Mouse (Mus musculus): ENCODE measurements around the gene Mrps26. TPM values are rescaled to one million over a fixed set of nuclear protein-coding genes. Genes with fewer than 3 reads are reported as not detected.
A peak's percentile ranks its signal among the peaks of the same experiment; 100 is the strongest.
"Not testable (repeated sequence)": the region's sequence is repeated elsewhere in the genome, so short reads cannot be mapped to it uniquely, and the experiment has no call there.

The Mrps26 gene
- polyA plus RNA-seq, 1 experiment from 2014 or later, result 92.8 TPM

DNA sequence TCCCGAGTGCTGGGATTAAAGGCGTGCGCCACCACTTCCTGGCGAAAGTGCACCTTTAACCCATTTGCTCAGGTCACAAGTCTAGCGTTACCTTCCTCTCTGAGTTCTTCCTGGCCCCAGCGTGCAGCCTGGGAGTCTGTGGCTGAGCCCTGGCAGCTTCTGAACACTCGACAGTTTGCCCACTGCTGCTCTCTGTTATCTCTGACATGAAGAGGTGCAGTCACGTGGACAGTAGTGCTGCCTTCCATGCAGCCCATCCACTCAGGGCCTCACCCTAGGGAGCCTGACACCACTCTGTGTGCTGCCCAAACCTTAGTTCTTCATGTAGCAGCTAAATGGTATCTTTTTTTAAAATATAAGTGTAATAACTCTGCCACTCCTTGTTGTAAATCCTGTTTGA is 16.6 kb upstream of the Mrps26 start:
- H3K36me3 ChIP-seq (replicated peaks), result peaks cover 99% of the 10 kb centered on the region
- no peak for DNase-seq (ENCODE audit: extremely low spot score, low spot score)
- H3K27ac ChIP-seq, result no peak overlapping the region
- H3K9me3 ChIP-seq, result no peaks in the 10 kb centered on the region
- H3K27me3 ChIP-seq (ENCODE audit: poor library complexity, severe bottlenecking), result no peaks in the 10 kb centered on the region
- no peaks in the 10 kb centered on the region for H3K4me1 ChIP-seq
- no peak overlapping the region for H3K4me3 ChIP-seq
- WGBS, result 92% methylated on average over 8 of the region's 8 CpGs

DNA sequence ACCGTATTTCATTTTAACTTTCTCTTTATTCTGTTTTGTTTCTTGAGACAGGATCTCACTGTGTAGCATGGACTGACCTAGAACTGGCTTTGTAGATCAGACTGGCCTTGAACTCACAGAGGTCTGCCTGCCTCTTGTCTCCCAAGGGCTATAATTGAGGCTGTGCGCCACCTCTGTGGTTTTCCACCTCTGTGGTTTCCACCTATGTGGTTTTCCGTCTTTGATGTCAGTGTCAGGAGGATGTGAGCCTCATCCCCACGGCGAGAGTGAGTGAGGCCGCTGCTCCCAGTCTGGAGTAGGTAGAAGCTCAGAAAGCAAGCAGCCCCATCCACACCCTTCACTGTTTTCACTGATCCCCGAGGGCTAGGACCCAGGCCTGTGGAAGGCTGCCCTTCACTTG is 8.7 kb upstream of the Mrps26 start:
- Histone ChIP-seq H3K36me3 (replicated peaks) (peaks cover 86% of the 10 kb centered on the region), H3K27me3 (ENCODE audit: poor library complexity, severe bottlenecking) (no peaks in the 10 kb centered on the region), H3K9me3 (no peaks in the 10 kb centered on the region), H3K27ac (no peak overlapping the region), H3K4me3 (no peak overlapping the region), H3K4me1 (no peaks in the 10 kb centered on the region)
- WGBS, result 93% methylated on average over 7 of the region's 7 CpGs
- no peak for DNase-seq (ENCODE audit: extremely low spot score, low spot score)

DNA sequence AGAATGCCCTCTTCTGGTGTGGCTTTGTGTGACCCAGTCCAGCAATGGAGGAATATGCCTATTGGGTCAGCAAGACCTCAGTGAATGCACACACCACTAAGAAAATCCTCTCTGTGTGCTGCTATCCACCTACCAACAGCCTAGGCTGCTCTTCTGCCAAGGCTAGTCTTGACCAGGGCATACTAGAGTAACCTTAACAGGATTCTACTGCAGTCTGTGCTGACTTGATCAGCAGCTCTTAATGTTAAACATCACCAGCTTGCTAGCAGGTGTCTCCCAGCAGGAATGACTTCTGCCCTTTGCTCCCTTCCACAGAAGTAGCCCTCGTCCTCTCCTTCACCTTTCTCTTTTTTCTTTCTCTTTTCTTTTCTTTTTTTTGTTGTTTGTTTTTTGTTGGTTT is 7.2 kb upstream of the Mrps26 start:
- WGBS, result 87% methylated on average over 1 of the region's 1 CpGs
- peaks cover 71% of the 10 kb centered on the region for H3K36me3 ChIP-seq (replicated peaks)

DNA sequence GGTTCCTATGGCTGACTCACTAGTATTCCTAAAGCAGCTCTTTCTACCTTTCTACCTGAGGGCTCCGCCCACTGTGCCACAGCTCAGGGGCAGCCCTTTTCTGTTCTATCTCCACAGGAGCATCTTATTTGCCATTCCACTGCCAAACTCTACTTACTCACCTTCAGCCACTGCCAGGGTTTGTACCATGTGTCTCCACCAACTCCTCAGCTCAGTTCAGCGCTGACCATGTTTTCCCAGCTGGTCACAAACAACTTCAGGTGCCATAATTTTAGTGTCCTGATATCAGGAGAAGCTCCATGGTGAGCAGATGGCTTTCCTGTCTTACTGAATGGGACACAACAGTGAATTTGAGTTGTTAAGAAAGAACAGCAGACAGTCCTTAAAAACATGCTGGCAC is 6.1 kb upstream of the Mrps26 start:
- no peak overlapping the region for H3K27ac ChIP-seq
- no peak for DNase-seq (ENCODE audit: extremely low spot score, low spot score)
- peaks cover 60% of the 10 kb centered on the region for H3K36me3 ChIP-seq (replicated peaks)
- no peaks in the 10 kb centered on the region for H3K9me3 ChIP-seq
- no peak overlapping the region for H3K4me3 ChIP-seq
- no peaks in the 10 kb centered on the region for H3K27me3 ChIP-seq (ENCODE audit: poor library complexity, severe bottlenecking)
- peaks cover 4% of the 10 kb centered on the region; the same call in 1 of the 2 replicates for H3K4me1 ChIP-seq
- WGBS, result 91% methylated on average over 2 of the region's 2 CpGs

More for the DNA sequence above, 7.2 kb upstream of the Mrps26 start:
- Histone ChIP-seq H3K9me3 (no peaks in the 10 kb centered on the region), H3K4me1 (no peaks in the 10 kb centered on the region), H3K4me3 (no peak overlapping the region), H3K27ac (no peak overlapping the region), H3K27me3 (ENCODE audit: poor library complexity, severe bottlenecking) (no peaks in the 10 kb centered on the region)
- no peak for DNase-seq (ENCODE audit: extremely low spot score, low spot score)

DNA sequence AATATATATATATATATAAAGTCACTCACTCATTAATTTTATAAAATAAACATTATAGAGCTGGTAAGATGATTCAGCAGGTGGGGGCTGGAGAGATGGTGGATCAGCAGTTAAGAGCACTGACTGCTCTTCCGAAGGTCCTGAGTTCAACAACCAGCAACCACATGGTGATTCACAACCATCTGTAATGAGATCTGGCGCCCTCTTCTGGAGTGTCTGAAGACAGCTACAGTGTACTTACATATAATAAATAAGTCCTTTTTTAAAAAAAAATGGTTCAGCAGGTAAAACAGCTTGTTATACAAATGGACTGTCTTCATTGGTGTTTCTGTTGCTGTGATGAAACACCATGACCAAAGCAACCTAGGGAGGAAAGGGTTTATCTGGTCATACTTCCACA is 5.5 kb upstream of the Mrps26 start:
- H3K36me3 ChIP-seq (replicated peaks), result peaks cover 54% of the 10 kb centered on the region
- H3K9me3 ChIP-seq, result no peaks in the 10 kb centered on the region
- H3K4me1 ChIP-seq, result peaks cover 9% of the 10 kb centered on the region
- H3K4me3 ChIP-seq, result no peak overlapping the region
- no peak for DNase-seq (ENCODE audit: extremely low spot score, low spot score)
- no peaks in the 10 kb centered on the region for H3K27me3 ChIP-seq (ENCODE audit: poor library complexity, severe bottlenecking)
- no peak overlapping the region for H3K27ac ChIP-seq
- 64% methylated on average over 2 of the region's 2 CpGs for WGBS

DNA sequence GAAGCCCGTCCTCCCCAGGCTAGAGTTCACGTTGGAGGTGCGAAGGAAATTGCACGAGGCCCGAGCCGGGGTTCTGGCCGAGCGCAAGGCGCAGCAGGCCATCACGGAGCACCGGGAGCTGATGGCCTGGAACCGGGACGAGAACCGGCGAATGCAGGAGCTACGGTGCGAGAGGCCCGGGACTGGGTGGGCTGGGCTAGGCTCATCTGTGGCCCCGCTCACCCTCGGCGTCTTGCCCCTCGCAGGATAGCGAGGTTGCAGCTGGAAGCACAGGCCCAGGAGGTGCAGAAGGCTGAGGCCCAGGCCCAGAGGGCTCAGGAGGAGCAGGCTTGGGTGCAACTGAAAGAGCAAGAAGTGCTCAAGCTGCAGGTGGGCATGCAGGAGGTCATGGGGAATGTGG is 521 bp downstream of the Mrps26 start:
- Histone ChIP-seq H3K4me3 (peak overlapping the region; percentile 89), H3K36me3 (replicated peaks) (peaks cover 29% of the 10 kb centered on the region), H3K27me3 (ENCODE audit: poor library complexity, severe bottlenecking) (no peaks in the 10 kb centered on the region), H3K9me3 (no peaks in the 10 kb centered on the region), H3K4me1 (peaks cover 28% of the 10 kb centered on the region), H3K27ac (peak overlapping the region; percentile 86)
- WGBS, result under 1% methylated on average over 23 of the region's 23 CpGs
- peak; percentile 37 for DNase-seq (ENCODE audit: extremely low spot score, low spot score)

DNA sequence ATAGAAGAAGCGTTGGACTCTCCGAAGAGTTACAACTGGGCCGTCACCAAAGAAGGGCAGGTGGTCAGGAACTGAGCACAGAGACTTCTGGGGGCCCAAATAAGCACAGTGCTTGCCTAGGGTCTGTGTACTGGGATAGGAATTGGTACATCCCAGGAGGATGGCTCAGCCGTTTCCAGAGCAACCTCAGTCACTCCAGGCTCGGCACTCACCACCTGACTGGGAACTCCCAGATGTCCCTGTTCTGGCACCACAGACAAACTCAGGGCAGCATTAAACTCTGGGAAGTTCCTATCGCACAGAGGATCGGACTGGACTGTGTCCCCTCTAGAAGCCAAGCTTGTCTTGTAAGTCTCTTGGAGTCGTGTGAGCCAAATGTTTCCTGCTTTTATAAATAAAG is 1.4 kb downstream of the Mrps26 start:
- Histone ChIP-seq H3K27ac (no peak overlapping the region), H3K27me3 (ENCODE audit: poor library complexity, severe bottlenecking) (no peaks in the 10 kb centered on the region), H3K4me3 (peak overlapping the region; percentile 89; the same call in 1 of the 2 replicates), H3K9me3 (no peaks in the 10 kb centered on the region), H3K4me1 (peaks cover 28% of the 10 kb centered on the region), H3K36me3 (replicated peaks) (peaks cover 29% of the 10 kb centered on the region)
- no peak for DNase-seq (ENCODE audit: extremely low spot score, low spot score)
- whole genome bisulfite sequencing, result 90% methylated on average over 8 of the region's 8 CpGs

DNA sequence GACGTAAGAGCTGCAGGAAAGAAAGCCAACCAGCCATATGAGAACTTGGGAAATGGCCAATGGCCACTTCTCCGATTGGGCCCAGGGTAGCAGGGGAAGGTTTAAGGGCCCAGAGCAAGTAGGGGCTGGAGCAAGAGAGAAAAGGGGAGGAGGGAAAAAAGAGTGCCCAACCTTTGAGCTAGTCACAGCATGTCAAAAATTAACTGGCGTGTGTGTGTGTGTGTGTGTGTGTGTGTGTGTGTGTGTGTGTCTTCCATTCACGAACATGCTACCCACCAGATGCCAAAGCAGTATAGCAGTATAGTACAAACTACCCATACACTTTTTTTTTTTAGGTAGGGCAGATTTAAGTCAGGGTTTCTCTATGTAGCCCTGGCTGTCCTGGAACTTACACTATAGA is 5.4 kb downstream of the Mrps26 start:
- Histone ChIP-seq H3K27me3 (ENCODE audit: poor library complexity, severe bottlenecking) (peaks cover 17% of the 10 kb centered on the region), H3K4me3 (no peak overlapping the region), H3K9me3 (no peaks in the 10 kb centered on the region), H3K4me1 (peaks cover 15% of the 10 kb centered on the region), H3K36me3 (replicated peaks) (peaks cover 29% of the 10 kb centered on the region), H3K27ac (no peak overlapping the region)
- no peak for DNase-seq (ENCODE audit: extremely low spot score, low spot score)
- WGBS, result 79% methylated on average over 4 of the region's 4 CpGs

DNA sequence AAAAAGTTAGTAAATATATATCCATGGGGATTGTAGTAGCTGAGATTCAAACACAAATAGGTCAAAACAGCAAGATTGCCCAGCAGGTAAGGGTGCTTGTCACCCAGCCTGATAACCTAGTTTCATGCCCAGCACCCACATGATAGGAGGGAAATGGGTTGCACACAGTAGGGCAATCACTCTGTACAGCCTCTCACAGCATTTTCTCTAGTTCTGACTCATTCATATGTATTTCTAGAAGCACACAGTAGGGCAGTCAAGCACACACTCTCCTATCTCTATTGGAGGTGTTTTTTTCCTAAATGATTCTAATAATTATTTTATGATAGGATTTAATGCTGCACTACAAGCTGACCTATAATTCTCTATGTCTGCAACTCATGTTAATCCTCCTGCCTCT is 6.4 kb downstream of the Mrps26 start:
- Histone ChIP-seq H3K27me3 (ENCODE audit: poor library complexity, severe bottlenecking) (peaks cover 27% of the 10 kb centered on the region), H3K36me3 (replicated peaks) (peaks cover 27% of the 10 kb centered on the region), H3K4me3 (no peak overlapping the region)

DNA sequence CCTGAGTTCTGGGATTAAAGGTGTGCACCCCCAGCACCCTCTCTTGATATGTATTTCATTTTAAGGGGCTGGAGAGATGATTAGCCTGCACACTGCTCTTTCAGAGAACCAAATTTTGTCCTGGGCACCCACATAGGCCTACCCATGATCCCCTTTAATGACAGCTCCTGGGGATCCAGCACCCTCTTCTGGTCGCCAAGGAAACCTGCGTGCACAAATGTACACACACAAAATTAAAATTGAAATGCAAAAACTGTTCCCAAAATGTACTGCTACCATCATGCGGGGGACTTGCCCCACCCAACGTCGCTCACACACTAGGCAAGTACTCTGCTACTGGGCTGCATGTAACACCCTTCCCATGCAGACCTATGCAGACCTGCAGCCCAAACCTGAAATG is 11.4 kb downstream of the Mrps26 start:
- Histone ChIP-seq H3K27ac (no peak overlapping the region), H3K36me3 (replicated peaks) (no peaks in the 10 kb centered on the region), H3K9me3 (no peaks in the 10 kb centered on the region), H3K4me1 (peaks cover 24% of the 10 kb centered on the region), H3K27me3 (ENCODE audit: poor library complexity, severe bottlenecking) (peaks cover 77% of the 10 kb centered on the region), H3K4me3 (no peak overlapping the region)
- no peak for DNase-seq (ENCODE audit: extremely low spot score, low spot score)
- WGBS, result 78% methylated on average over 5 of the region's 5 CpGs

More for the DNA sequence above, 6.4 kb downstream of the Mrps26 start:
- H3K4me1 ChIP-seq, result peaks cover 5% of the 10 kb centered on the region
- no peaks in the 10 kb centered on the region for H3K9me3 ChIP-seq
- no peak for DNase-seq (ENCODE audit: extremely low spot score, low spot score)
- no peak overlapping the region for H3K27ac ChIP-seq

DNA sequence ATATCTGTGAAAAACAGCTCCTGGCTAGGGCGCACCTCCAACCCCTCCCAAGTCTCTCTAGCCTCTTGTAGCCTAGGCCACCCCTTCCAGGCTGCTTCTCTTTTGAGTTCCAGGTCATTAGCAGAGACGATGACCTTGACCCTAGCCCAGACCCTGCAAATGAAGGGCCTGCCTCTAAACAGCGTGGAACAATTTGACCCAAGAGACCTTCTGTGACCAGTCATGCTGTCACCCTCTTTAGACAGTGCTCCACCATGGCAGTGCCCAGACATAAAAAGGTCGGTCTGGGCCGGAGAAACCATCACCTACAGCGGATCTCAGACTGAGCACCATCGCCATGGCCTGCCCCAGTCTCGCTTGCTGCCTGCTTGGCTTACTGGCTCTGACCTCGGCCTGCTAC is 12.3 kb downstream of the Mrps26 start, which contains the start of gene Oxt:
TSS of gene Oxt (plus strand) at position 301 of the 400 bp plus-strand sequence.
- peaks cover 84% of the 10 kb centered on the region for H3K27me3 ChIP-seq (ENCODE audit: poor library complexity, severe bottlenecking)
- no peak within 1 kb of the TSS for H3K27ac ChIP-seq
- no peaks in the 10 kb centered on the region for H3K9me3 ChIP-seq
- no peak for DNase-seq (ENCODE audit: extremely low spot score, low spot score)
- peaks cover 34% of the 10 kb centered on the region for H3K4me1 ChIP-seq
- 42% methylated on average over 9 of the region's 9 CpGs for WGBS
- no peaks in the 10 kb centered on the region for H3K36me3 ChIP-seq (replicated peaks)
- peak within 1 kb of the TSS; percentile 40 for H3K4me3 ChIP-seq

DNA sequence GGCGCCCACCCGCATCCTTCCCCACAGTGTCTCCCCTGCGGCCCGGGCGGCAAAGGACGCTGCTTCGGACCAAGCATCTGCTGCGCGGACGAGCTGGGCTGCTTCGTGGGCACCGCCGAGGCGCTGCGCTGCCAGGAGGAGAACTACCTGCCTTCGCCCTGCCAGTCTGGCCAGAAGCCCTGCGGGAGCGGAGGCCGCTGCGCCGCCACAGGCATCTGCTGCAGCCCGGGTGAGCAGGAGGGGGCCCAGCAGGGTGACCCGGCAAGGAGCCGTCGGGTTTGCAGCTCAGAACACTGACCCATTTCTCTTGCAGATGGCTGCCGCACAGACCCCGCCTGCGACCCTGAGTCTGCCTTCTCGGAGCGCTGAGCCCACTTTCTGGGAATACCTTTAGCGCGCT is 13.0 kb downstream of the Mrps26 start:
- Histone ChIP-seq H3K27me3 (ENCODE audit: poor library complexity, severe bottlenecking) (peaks cover 89% of the 10 kb centered on the region), H3K4me1 (peaks cover 40% of the 10 kb centered on the region), H3K4me3 (peak overlapping the region; percentile 40)
- H3K9me3 ChIP-seq; H3K36me3 ChIP-seq (replicated peaks); H3K27ac ChIP-seq: not testable (repeated sequence)
- WGBS, result under 1% methylated on average over 32 of the region's 32 CpGs
- DNase-seq (ENCODE audit: extremely low spot score, low spot score), result peak; percentile 30

DNA sequence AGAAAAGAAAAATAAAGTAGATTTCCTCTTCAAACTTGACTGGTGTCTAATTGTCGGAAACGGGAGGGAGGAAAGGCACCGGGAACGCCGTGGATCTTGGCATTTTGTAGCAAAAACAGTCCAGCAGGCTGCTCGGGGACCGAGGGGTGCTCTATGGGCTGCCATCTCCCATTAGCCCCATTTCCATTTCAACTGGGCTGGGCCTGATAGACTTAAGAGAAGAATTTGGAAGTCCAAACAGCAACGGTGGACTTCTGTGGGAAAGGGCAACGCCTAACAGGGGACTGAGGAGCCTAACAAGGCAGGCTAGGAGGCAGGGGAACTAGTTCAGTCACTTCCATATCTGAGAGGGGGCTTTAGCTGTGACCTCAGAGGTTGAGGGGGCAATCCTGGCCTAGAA is 13.5 kb downstream of the Mrps26 start:
- 5% methylated on average over 9 of the region's 9 CpGs for WGBS
- H3K9me3 ChIP-seq, result no peaks in the 10 kb centered on the region
- DNase-seq (ENCODE audit: extremely low spot score, low spot score), result peak; percentile 23
- H3K4me3 ChIP-seq, result peak overlapping the region; percentile 40; the same call in 1 of the 2 replicates
- peaks cover 94% of the 10 kb centered on the region for H3K27me3 ChIP-seq (ENCODE audit: poor library complexity, severe bottlenecking)
- no peak overlapping the region for H3K27ac ChIP-seq
- H3K36me3 ChIP-seq (replicated peaks), result no peaks in the 10 kb centered on the region
- H3K4me1 ChIP-seq, result peaks cover 40% of the 10 kb centered on the region

DNA sequence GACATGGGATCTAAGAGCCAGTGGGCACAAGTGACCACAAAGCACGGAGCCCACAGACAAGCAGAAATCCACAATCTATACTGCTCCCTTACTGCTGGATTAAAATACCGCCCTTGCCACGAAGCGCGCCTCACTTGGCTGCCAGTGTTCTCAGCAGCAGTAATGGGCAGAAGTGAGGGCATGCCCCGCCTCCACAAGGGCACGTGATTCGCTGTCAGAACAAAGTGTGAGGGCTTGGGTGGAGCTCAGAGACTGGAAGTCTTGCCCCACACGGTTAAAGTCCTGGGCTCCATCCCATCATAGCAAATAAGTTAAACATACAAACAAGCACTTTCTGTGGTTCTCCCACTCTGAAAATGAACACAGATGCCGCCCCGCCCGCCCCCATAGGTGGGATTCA is 14.1 kb downstream of the Mrps26 start:
- peak overlapping the region; percentile 40 for H3K4me3 ChIP-seq
- no peaks in the 10 kb centered on the region for H3K9me3 ChIP-seq
- no peak overlapping the region for H3K27ac ChIP-seq
- H3K4me1 ChIP-seq, result peaks cover 40% of the 10 kb centered on the region
- WGBS, result 3% methylated on average over 12 of the region's 12 CpGs
- peak; percentile 45 for DNase-seq (ENCODE audit: extremely low spot score, low spot score)
- peaks cover 96% of the 10 kb centered on the region for H3K27me3 ChIP-seq (ENCODE audit: poor library complexity, severe bottlenecking)
- no peaks in the 10 kb centered on the region for H3K36me3 ChIP-seq (replicated peaks)
